Mouse (Mus musculus) forebrain, embryonic 11.5 days (tissue): Measurements from ENCODE around the gene Ppp4r3b. TPM values are rescaled to one million over a fixed set of nuclear protein-coding genes. Genes with fewer than 3 reads are reported as not detected.

Experiments used
- ATAC-seq: fragments of 200-750 bp; cut with Nextera tagmentation; replicated peaks from 2 replicates; pipeline ENCODE4 v1.8.0; 2017; ENCODE audit warnings: moderate TSS enrichment; ENCODE audit not compliant: low FRiP score
- DNase-seq: peaks from one replicate; pipeline ENCODE4 v3.0.0-alpha.2; 2017; ENCODE audit warnings: low spot score
- H3K27ac ChIP-seq: fragments of 300-500 bp; sonication (generic); 2 replicates; pipeline ENCODE4 v1.5.1; 2014; ENCODE audit warnings: low read depth, low read length
- H3K27me3 ChIP-seq: fragments of 300-500 bp; sonication (generic); 2 replicates; pipeline ENCODE4 v1.6.1; 2014; ENCODE audit warnings: mild to moderate bottlenecking, low read length, mixed read lengths; ENCODE audit not compliant: control insufficient read depth, insufficient read depth
- H3K36me3 ChIP-seq: fragments of 300-500 bp; sonication (generic); 2 replicates; pipeline ENCODE4 v1.6.1; 2014; ENCODE audit warnings: mild to moderate bottlenecking, low read length, moderate library complexity, mixed read lengths; ENCODE audit not compliant: control insufficient read depth, insufficient read depth
- H3K4me1 ChIP-seq: fragments of 300-500 bp; sonication (generic); replicated peaks from 2 replicates; pipeline ENCODE4 v1.6.1; 2014; ENCODE audit warnings: low read length, mixed read lengths; ENCODE audit not compliant: control insufficient read depth, insufficient read depth
- H3K4me2 ChIP-seq: fragments of 300-500 bp; sonication (generic); 2 replicates; pipeline ENCODE4 v1.6.1; 2014; ENCODE audit warnings: low read depth, mild to moderate bottlenecking, low read length, moderate library complexity, mixed read lengths; ENCODE audit not compliant: severe bottlenecking
- H3K4me3 ChIP-seq: fragments of 300-500 bp; sonication (generic); 2 replicates; pipeline ENCODE4 v1.5.1; 2014; ENCODE audit warnings: low read depth, low read length
- H3K9ac ChIP-seq: fragments of 300-500 bp; sonication (generic); 2 replicates; pipeline ENCODE4 v1.6.1; 2014; ENCODE audit warnings: low read length
- H3K9me3 ChIP-seq: fragments of 300-500 bp; sonication (generic); 2 replicates; pipeline ENCODE4 v1.6.1; 2016; ENCODE audit warnings: low read length, mixed read lengths; ENCODE audit not compliant: control insufficient read depth
- WGBS: fragments of 180-500 bp; shearing (Covaris S2); extraction: QIAGEN DNeasy Blood & Tissue Kit; methylation state at CpG from one replicate; pipeline ENCODE4 v1.1.7; 2014; 5-methylcytosine and 5-hydroxymethylcytosine counted together
- polyA plus RNA-seq: library from polyadenylated mRNA; unstranded; fragments of >200 nt; fragmentation: Nextera tagmentation; extraction: Ambion mirVana; gene quantifications from 2 replicates; pipeline ENCODE4 v1.2.1, GENCODE M21; 2014

Ppp4r3b gene
- polyA plus RNA-seq, 1 experiment from 2014 or later, result 101 TPM

GRCm38 (mm10) chr11:29173706-29174436, 1.2 kb downstream of the Ppp4r3b start:
- DNase-seq (no peak), ATAC-seq (0 out of 2 replicates have a peak, but pooled peaks have one; percentile 0)
- Histone ChIP-seq H3K4me3 (peak overlapping the region; percentile 97), H3K4me1 (peaks cover 2% of the 10 kb centered on the region; the same call in 1 of the 2 replicates), H3K27me3 (no peaks in the 10 kb centered on the region), H3K36me3 (no peaks in the 10 kb centered on the region), H3K9ac (peak overlapping the region; percentile 99), H3K4me2 (peak overlapping the region; percentile 66), H3K27ac (no peak overlapping the region), H3K9me3 (no peaks in the 10 kb centered on the region)
- WGBS, result 9% methylated on average over 13 of the region's 13 CpGs

- no peak for DNase-seq
Observed at GRCm38 (mm10) chr11:29179319-29179718, 6.6 kb downstream of the Ppp4r3b start.

GRCm38 (mm10) chr11:29180657-29181056, 8.0 kb downstream of the Ppp4r3b start:
- no peaks in the 10 kb centered on the region for H3K27me3 ChIP-seq
- no peak overlapping the region for H3K9ac ChIP-seq
- H3K4me1 ChIP-seq, result no peaks in the 10 kb centered on the region
- H3K36me3 ChIP-seq, result no peaks in the 10 kb centered on the region
- H3K9me3 ChIP-seq, result no peaks in the 10 kb centered on the region
- no peak for DNase-seq
- no peak overlapping the region for H3K4me3 ChIP-seq
- no peak overlapping the region for H3K27ac ChIP-seq
- no peak for ATAC-seq
- 57% methylated on average over 3 of the region's 3 CpGs for WGBS
- no peak overlapping the region for H3K4me2 ChIP-seq

More at GRCm38 (mm10) chr11:29179319-29179718, 6.6 kb downstream of the Ppp4r3b start:
- Histone ChIP-seq H3K36me3 (no peaks in the 10 kb centered on the region), H3K4me2 (no peak overlapping the region), H3K4me1 (no peaks in the 10 kb centered on the region), H3K9me3 (no peaks in the 10 kb centered on the region), H3K27ac (no peak overlapping the region), H3K4me3 (no peak overlapping the region), H3K9ac (no peak overlapping the region), H3K27me3 (no peaks in the 10 kb centered on the region)
- 90% methylated on average over 1 of the region's 1 CpGs for WGBS
- no peak for ATAC-seq

- ATAC-seq (no peak), DNase-seq (no peak)
- Histone ChIP-seq H3K9me3 (no peaks in the 10 kb centered on the region), H3K4me2 (no peak overlapping the region), H3K4me3 (no peak overlapping the region), H3K4me1 (no peaks in the 10 kb centered on the region), H3K36me3 (no peaks in the 10 kb centered on the region), H3K27me3 (no peaks in the 10 kb centered on the region), H3K9ac (no peak overlapping the region), H3K27ac (no peak overlapping the region)
- 97% methylated on average over 5 of the region's 5 CpGs for WGBS
Observed at GRCm38 (mm10) chr11:29181751-29182150, 9.1 kb downstream of the Ppp4r3b start.

GRCm38 (mm10) chr11:29188981-29189380, 16.3 kb downstream of the Ppp4r3b start:
- WGBS, result 90% methylated on average over 2 of the region's 2 CpGs
- H3K4me2 ChIP-seq, result no peak overlapping the region
- no peaks in the 10 kb centered on the region for H3K27me3 ChIP-seq
- H3K9ac ChIP-seq, result no peak overlapping the region
- ATAC-seq (no peak), DNase-seq (no peak)
- H3K36me3 ChIP-seq, result no peaks in the 10 kb centered on the region
- H3K4me3 ChIP-seq, result no peak overlapping the region
- no peak overlapping the region for H3K27ac ChIP-seq
- H3K9me3 ChIP-seq, result no peaks in the 10 kb centered on the region
- no peaks in the 10 kb centered on the region for H3K4me1 ChIP-seq

- H3K9me3 ChIP-seq, result no peaks in the 10 kb centered on the region
- DNase-seq, result no peak
- peaks cover 3% of the 10 kb centered on the region; the same call in 1 of the 2 replicates for H3K36me3 ChIP-seq
- no peaks in the 10 kb centered on the region for H3K4me1 ChIP-seq
- no peaks in the 10 kb centered on the region for H3K27me3 ChIP-seq
- no peak for ATAC-seq
- H3K27ac ChIP-seq, result no peak overlapping the region
- 89% methylated on average over 5 of the region's 5 CpGs for WGBS
- H3K4me2 ChIP-seq, result no peak overlapping the region
- no peak overlapping the region for H3K4me3 ChIP-seq
- no peak overlapping the region for H3K9ac ChIP-seq
Observed at GRCm38 (mm10) chr11:29203653-29204052, 31.0 kb downstream of the Ppp4r3b start.

GRCm38 (mm10) chr11:29209774-29210173, 37.1 kb downstream of the Ppp4r3b start:
- Histone ChIP-seq H3K4me2 (no peak overlapping the region), H3K4me1 (no peaks in the 10 kb centered on the region), H3K9me3 (no peaks in the 10 kb centered on the region), H3K4me3 (no peak overlapping the region), H3K36me3 (peaks cover 3% of the 10 kb centered on the region; the same call in 1 of the 2 replicates), H3K27ac (no peak overlapping the region), H3K9ac (no peak overlapping the region), H3K27me3 (no peaks in the 10 kb centered on the region)
- ATAC-seq, result no peak
- no peak for DNase-seq
- WGBS, result 90% methylated on average over 2 of the region's 2 CpGs

- ATAC-seq (no peak), DNase-seq (no peak)
- Histone ChIP-seq H3K27me3 (no peaks in the 10 kb centered on the region), H3K4me3 (no peak overlapping the region), H3K4me1 (no peaks in the 10 kb centered on the region), H3K4me2 (no peak overlapping the region), H3K27ac (no peak overlapping the region), H3K9ac (no peak overlapping the region), H3K9me3 (no peaks in the 10 kb centered on the region), H3K36me3 (peaks cover 3% of the 10 kb centered on the region; the same call in 1 of the 2 replicates)
- WGBS, result 90% methylated on average over 2 of the region's 2 CpGs
Observed at GRCm38 (mm10) chr11:29216196-29216595, 43.5 kb downstream of the Ppp4r3b start.

- Histone ChIP-seq H3K9me3 (no peaks in the 10 kb centered on the region), H3K4me2 (no peak overlapping the region), H3K4me3 (no peak overlapping the region), H3K9ac (no peak overlapping the region), H3K36me3 (no peaks in the 10 kb centered on the region; the same call in 1 of the 2 replicates), H3K27me3 (no peaks in the 10 kb centered on the region), H3K27ac (no peak overlapping the region), H3K4me1 (no peaks in the 10 kb centered on the region)
- DNase-seq, result no peak
- no peak for ATAC-seq
Observed at GRCm38 (mm10) chr11:29219055-29219454, 46.4 kb downstream of the Ppp4r3b start.
